In the genomic region with DNA sequence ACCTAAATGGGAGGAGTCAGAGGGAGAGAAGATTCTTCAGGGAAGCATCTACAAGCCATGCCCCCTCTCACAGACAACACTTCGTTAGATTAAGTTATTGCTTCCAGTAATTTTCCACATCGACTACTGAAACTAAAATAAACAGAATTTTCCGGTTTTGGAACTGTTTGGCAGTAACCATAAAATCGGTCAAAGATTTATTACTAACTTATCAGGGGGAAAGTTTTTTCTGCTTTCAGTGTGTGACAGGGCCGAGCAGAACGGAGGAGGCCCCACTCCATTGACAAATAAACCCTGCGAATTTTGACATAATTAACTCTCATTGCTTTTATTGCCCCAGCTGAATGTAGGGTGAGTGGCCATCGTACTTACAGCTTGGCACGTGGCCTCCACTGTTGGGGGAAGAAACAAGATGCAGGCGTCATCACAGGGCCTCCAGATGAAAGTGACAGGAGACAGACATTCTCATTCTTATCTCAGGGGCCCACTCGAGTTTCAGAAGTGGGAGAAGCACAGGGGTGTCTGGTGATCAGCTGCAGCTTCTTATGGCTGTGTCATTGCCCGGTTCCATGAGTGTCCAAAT, we compare ENCODE assay signal across 21 mouse cellular contexts.
DNase-seq lines count a peak whose midpoint lies in the region; ATAC-seq and TF ChIP-seq lines count a peak whose summit lies in the region.
"Had no signal": no experiment of that assay in that cellular context is flagged by ENCODE, and none has a peak within 500 bp of the region (broad histone marks: within the 10 kb centered on the region; RNA-seq: fewer than 3 reads in every experiment).

No protein-coding gene starts in this region.

- no peak overlapping the region for H3K27ac ChIP-seq in lung, embryonic 14.5 days (ENCODE audit: low read depth)
- H3K27ac ChIP-seq in intestine, embryonic 14.5 days (ENCODE audit: low read depth): no peak overlapping the region
- H3K27ac ChIP-seq in kidney, embryonic 15.5 days: no peak overlapping the region
- H3K27ac ChIP-seq: embryonic facial prominence, embryonic 10.5 days; hindbrain, embryonic 15.5 days; limb, embryonic 15.5 days had no signal

- ATAC-seq in lung, embryonic 14.5 days (ENCODE audit: insufficient read depth): peak; percentile 91
- peak; percentile 67 for ATAC-seq in intestine, embryonic 14.5 days (replicated peaks; ENCODE audit: low FRiP score, low TSS enrichment, low read depth)
- ATAC-seq in kidney, embryonic 15.5 days (replicated peaks; ENCODE audit: low FRiP score): peak; percentile 80
- ATAC-seq: forebrain, embryonic 14.5 days; midbrain, embryonic 16.5 days had no signal

- no peak overlapping the region for H3K4me2 ChIP-seq in lung, embryonic 14.5 days
- H3K4me2 ChIP-seq in intestine, embryonic 14.5 days (ENCODE audit: low read length): no peak overlapping the region
- 0 out of 2 replicates have a peak overlapping the region, but pooled peaks have one; percentile 3 for H3K4me2 ChIP-seq in kidney, embryonic 15.5 days
- H3K4me2 ChIP-seq: heart, embryonic 12.5 days; hindbrain, embryonic 15.5 days; limb, embryonic 15.5 days; stomach, embryonic 15.5 days had no signal

- no peaks in the 10 kb centered on the region for H3K36me3 ChIP-seq in lung, embryonic 14.5 days (ENCODE audit: insufficient read depth)
- no peaks in the 10 kb centered on the region for H3K36me3 ChIP-seq in intestine, embryonic 14.5 days (ENCODE audit: control insufficient read depth, insufficient read depth, low read length)
- no peaks in the 10 kb centered on the region for H3K36me3 ChIP-seq in kidney, embryonic 15.5 days
- H3K36me3 ChIP-seq: embryonic facial prominence, embryonic 10.5 days; heart, embryonic 12.5 days; hindbrain, embryonic 15.5 days; limb, embryonic 15.5 days; stomach, embryonic 15.5 days had no signal

- TF ChIP-seq POLR2A in lung, adult 2 months (IDR thresholded peaks at IDR 0.05; ENCODE audit: borderline replicate concordance, extremely low read depth, low read depth, low read length): no peak

- H3K27me3 ChIP-seq in lung, embryonic 14.5 days (ENCODE audit: insufficient read depth, low read length): no peaks in the 10 kb centered on the region
- no peaks in the 10 kb centered on the region for H3K27me3 ChIP-seq in intestine, embryonic 14.5 days (replicated peaks; ENCODE audit: control insufficient read depth, insufficient read depth, low read length)
- no peaks in the 10 kb centered on the region for H3K27me3 ChIP-seq in kidney, embryonic 15.5 days
- H3K27me3 ChIP-seq: CH12.LX; hindbrain, embryonic 15.5 days; limb, embryonic 15.5 days; stomach, embryonic 15.5 days had no signal

- H3K4me1 ChIP-seq in lung, embryonic 14.5 days (ENCODE audit: insufficient read depth): peaks cover 2% of the 10 kb centered on the region
- no peaks in the 10 kb centered on the region for H3K4me1 ChIP-seq in lung, adult 2 months (ENCODE audit: control insufficient read depth, insufficient read depth, low read length)
- H3K4me1 ChIP-seq in intestine, embryonic 14.5 days (replicated peaks; ENCODE audit: control insufficient read depth, insufficient read depth, low read length): peaks cover 16% of the 10 kb centered on the region; the same call in 1 of the 2 replicates
- peaks cover 19% of the 10 kb centered on the region for H3K4me1 ChIP-seq in kidney, embryonic 15.5 days
- H3K4me1 ChIP-seq: hindbrain, embryonic 15.5 days had no signal

- TF ChIP-seq CTCF in lung, embryonic 14.5 days (IDR thresholded peaks at IDR 0.05; ENCODE audit: low read depth): no peak
- no peak for TF ChIP-seq CTCF in lung, adult 2 months (IDR thresholded peaks at IDR 0.05; ENCODE audit: insufficient read depth, low read length)

- H3K9me3 ChIP-seq in lung, embryonic 14.5 days (ENCODE audit: low read depth, low read length): 0 out of 2 replicates have a peak, but pooled peaks cover 3% of the 10 kb centered on the region
- H3K9me3 ChIP-seq in intestine, embryonic 14.5 days (ENCODE audit: control insufficient read depth, low read length): no peaks in the 10 kb centered on the region
- no peaks in the 10 kb centered on the region for H3K9me3 ChIP-seq in kidney, embryonic 15.5 days (replicated peaks)
- H3K9me3 ChIP-seq: embryonic facial prominence, embryonic 10.5 days; heart, embryonic 12.5 days; hindbrain, embryonic 15.5 days; limb, embryonic 15.5 days; stomach, embryonic 15.5 days had no signal

- peak; percentile 90 for DNase-seq in lung, embryonic 14.5 days
- DNase-seq in lung, adult 2 months: no peak
- DNase-seq in intestine, embryonic 14.5 days (ENCODE audit: low spot score): no peak
- DNase-seq in lung, postnatal 36 days: peak; percentile 45
- DNase-seq in T-cell, adult 2 months (ENCODE audit: low spot score): no peak
- no peak for DNase-seq in cerebellum, adult 11 months
- no peak for DNase-seq in testis, postnatal 10 days (ENCODE audit: low spot score)
- DNase-seq: adrenal gland, postnatal 10 days; cerebellum, adult 2 months; spleen, adult 18-20 months; thymus, postnatal 14 days had no signal

- H3K9ac ChIP-seq in lung, embryonic 14.5 days: no peak overlapping the region
- H3K9ac ChIP-seq in intestine, embryonic 14.5 days (ENCODE audit: low read length): no peak overlapping the region
- no peak overlapping the region for H3K9ac ChIP-seq in kidney, embryonic 15.5 days
- H3K9ac ChIP-seq: heart, embryonic 12.5 days; hindbrain, embryonic 15.5 days; limb, embryonic 15.5 days; stomach, embryonic 15.5 days had no signal

- no peak overlapping the region for H3K4me3 ChIP-seq in lung, embryonic 14.5 days (ENCODE audit: low read depth, low read length)
- H3K4me3 ChIP-seq in lung, adult 2 months (replicated peaks; ENCODE audit: extremely low read depth, low read depth, low read length): no peak overlapping the region
- no peak overlapping the region for H3K4me3 ChIP-seq in intestine, embryonic 14.5 days (ENCODE audit: low read depth, low read length)
- H3K4me3 ChIP-seq in kidney, embryonic 15.5 days (replicated peaks): no peak overlapping the region
- H3K4me3 ChIP-seq: embryonic facial prominence, embryonic 10.5 days; erythroblast, embryonic 14.5 days; heart, embryonic 12.5 days; hindbrain, embryonic 15.5 days; limb, embryonic 15.5 days; stomach, embryonic 15.5 days had no signal

- WGBS in lung, embryonic 14.5 days: 21% methylated on average over 12 of the region's 12 CpGs
- 38% methylated on average over 12 of the region's 12 CpGs for WGBS in lung, adult 2 months
- 12% methylated on average over 12 of the region's 12 CpGs for WGBS in intestine, embryonic 14.5 days
- WGBS in kidney, embryonic 15.5 days: 15% methylated on average over 12 of the region's 12 CpGs

Comparison
In these comparisons a context has a peak if more than half of its experiments do, and no peak if none do; other contexts are left out.
1. DNase-seq: peak in lung, embryonic 14.5 days (single experiment) and lung, postnatal 36 days (single experiment); none in lung, adult 2 months (single experiment), intestine, embryonic 14.5 days (single experiment), T-cell, adult 2 months (single experiment), cerebellum, adult 11 months (single experiment) and testis, postnatal 10 days (single experiment).
2. Peak in every context shown above with its lines, with median percentiles within 50 percentile points of each other: ATAC-seq.